Mouse (Mus musculus) thymus, postnatal 0 days (tissue): ENCODE data around the gene Galnt16. TPM values are rescaled to one million over a fixed set of nuclear protein-coding genes. Genes with fewer than 3 reads are reported as not detected.

Experiments
- DNase-seq: peaks from one replicate; pipeline ENCODE4 v3.0.0-alpha.2; 2015; ENCODE audit warnings: low spot score
- polyA plus RNA-seq: library from polyadenylated mRNA; unstranded; fragments of >200 nt; fragmentation: Nextera tagmentation; extraction: Ambion mirVana; gene quantifications from 2 replicates; pipeline ENCODE4 v1.2.1, GENCODE M21; 2015

Galnt16 gene
- polyA plus RNA-seq, 1 experiment from 2014 or later: 2.4 TPM

DNA sequence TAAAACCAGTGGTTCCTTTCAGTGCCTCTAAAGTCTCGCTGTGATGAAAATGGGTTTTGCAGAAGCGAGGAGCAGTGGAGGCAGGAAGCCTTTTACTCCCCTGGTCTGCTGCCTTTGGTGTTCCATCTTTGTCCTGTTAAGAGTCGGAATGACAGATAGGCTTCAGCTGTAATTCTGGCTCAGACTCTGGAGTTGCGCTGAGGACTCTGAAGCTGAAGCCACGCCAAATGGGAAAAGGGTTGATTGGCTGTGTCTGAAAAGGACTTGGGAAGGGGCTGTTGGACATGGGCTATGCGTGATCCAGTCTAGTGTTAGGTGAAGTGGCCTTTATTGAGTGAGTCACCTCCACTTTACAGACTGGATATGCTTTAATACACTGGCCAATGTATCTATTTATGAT, 12.6 kb downstream of the Galnt16 start:
- DNase-seq: no peak

DNA sequence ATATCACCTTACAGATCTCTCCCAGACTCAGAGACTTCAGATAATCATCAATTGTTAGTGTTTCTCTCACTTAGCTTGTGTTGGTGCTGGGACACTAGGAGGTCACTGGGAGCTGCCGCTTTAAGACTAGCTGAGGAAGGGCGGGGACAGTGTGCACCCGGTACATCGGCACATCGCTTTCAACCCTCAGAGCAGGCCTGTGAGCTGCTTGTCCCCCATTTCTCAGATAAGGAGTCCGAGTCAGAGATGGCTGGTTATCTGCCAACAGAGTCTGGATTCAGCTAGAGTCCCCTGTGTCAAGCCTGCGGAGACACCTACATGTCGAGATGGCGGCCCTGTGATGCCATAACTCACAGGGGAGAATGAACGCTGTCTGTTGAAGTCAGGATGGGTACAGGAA, 13.5 kb downstream of the Galnt16 start:
- no peak for DNase-seq

DNA sequence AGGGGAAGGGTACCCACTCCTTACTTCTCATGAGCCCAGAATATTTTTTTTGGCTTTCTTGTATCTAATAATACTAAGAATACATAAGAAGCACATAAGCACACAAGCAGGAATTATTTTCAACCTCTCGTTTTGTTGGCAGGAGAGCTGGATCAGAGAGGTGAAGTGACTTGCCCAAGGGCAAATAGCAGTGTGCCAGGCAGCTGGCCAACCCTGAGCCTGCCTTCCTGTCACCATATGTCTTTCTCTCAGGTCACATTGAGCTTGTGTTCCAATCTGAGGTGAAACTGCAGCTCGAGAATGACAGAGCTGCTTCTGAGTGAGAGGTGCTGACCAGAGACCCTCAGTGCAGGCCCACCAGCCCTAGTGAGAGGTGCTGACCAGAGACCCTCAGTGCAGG, 15.8 kb downstream of the Galnt16 start:
- no peak for DNase-seq

DNA sequence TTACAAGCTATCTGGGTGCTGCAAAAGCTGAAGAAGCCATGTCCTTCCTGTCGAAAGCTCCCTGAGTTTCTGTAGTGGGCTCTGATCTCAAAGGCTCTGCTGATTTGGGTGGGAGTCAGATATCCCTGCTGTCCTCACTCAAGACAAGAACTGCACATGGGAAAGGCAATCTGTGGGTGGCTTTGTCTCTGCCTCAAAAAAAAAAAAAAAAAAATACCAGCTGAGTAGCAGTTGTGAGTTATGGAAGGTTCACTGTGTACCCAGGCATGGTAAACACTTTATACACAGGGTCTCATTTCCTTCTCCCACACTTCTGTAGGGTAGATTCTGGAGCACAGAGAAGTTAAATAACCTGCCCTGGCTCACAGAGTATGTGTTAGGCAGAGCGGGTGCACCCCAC, 19.2 kb downstream of the Galnt16 start:
- DNase-seq: no peak

DNA sequence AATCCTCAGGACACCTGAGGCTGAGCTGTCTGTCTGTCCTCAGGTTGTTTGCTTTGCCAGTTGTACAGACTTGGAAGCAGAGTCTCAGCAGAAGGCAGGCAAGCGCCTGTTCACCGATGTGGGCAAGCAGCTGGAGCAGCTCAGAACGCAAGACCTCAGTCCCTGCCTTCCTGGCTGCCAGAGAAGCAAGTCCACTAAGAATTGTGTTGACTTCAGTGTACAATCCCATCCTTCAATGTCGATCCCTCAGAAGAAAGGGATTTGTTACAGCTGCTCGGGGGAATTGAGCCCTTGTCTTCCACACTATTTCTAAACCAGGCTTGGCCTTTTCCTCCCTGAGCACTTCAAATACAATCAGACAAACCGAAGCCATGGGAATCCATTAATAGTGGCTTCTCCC, 20.2 kb downstream of the Galnt16 start:
- no peak for DNase-seq

DNA sequence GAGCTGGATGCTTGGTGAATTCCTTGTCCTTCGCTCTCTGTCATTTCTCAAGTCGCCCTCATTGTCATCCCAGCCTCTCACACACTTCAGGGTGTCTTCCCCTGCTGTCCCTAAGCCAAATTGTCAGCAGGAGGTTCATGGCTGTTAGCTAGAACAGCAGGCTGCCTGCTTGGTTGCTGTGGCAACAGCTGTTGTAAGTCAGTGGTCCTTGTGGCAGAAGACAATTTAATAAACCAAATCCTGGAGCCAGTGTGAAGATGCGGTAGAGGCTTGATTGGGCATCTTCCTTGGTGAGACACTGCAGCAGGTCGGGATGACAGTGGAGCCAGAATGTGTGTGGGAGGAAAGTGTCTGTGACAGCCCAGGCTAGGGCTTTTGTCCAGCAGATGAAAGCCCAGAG, 27.2 kb downstream of the Galnt16 start:
- no peak for DNase-seq

DNA sequence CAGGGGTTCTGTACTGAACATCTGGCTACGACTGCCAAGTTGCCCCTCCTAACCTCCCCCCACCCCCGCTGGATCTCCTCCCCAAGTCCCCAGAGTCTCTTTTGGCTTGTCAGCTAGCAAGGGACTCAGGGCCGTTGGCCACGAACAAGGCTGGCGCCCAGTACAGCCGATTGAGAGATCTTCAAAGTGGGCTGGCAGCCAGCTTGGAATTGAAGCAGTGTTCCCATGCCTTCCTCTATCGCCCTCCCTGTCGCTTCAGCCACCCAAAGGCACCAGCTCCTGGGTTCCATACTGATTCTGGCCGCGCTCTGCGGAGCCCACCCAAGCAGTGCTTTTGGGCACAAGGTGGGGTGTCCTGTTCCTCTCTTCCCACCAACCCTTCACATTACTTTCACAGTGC, 31.6 kb downstream of the Galnt16 start:
- DNase-seq: no peak

DNA sequence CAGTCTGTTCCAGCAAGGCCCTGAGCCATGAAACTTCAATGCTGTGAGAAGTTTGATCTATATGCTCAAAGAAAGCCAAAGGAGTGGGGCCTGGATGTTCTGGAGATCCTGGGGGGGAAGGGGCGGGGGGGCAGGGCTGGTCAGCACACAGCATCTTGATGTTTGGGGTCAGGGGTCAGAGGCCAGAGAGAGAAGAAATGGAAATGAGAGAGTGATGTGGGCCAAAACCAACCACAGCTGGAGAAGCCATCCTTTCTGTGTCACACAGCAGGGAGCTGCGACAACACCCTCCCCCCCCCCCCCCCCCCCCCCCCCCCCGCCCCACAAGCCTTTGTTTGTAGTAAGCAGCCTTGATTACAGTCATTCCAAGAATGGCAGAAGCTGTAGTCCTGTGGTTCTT, 35.1 kb downstream of the Galnt16 start:
- DNase-seq: no peak

DNA sequence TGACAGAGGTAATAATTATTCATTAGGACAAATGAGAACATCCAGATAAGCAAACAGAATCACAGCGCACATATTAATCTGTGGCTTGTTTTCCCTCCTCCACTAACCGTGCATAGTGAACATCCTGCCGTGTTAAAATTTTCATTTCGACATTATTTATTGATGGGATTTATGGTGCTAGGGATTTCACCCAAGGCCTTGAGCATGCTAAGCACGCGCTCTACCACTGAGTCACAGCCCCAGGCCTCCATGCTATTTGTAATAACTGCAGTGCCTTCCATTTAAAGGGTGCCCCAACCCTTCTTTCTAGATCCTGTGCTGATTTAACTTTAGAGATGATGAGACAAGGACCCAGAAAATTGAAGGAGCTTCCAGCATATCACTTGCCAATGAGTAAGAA, 36.2 kb downstream of the Galnt16 start:
- no peak for DNase-seq

DNA sequence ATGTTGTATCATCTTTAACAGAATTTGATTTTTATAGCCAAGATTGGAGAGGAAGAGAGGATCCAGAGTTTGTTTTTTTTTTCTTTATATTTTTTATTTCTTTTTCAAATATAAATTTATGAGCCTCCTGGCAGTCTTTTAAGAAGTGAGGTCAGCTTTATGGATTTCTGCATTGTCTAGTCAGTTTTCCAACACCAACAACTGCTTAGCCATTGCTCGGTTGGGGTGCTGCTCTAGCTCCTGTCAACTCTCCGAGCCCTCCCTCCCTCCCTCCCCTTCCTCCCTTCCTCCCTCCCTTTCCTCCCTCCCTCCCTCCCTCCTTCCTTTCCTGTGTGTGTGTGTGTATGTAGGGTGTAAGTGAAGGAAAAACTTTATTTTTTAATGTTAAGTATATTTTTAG, 43.8 kb downstream of the Galnt16 start:
- DNase-seq: no peak

DNA sequence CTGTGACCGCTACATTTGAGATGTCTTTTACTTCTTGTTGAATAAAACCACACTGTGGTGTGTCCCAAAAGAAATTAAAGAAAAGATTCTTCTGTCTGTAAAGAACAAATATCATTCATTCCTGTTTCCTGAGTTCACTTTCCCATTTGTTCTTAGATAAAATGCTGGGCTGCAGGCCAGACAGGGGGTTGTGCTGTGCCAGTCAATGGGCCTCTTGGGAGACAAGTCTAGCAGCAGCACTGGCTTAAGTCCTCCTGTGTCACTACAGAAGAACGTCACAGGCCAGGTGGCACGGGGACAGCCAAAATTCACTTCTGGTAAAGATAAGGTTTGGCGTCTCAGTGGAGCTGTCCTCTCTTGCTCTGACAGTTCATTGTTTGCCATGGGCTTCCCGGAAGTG, 44.7 kb downstream of the Galnt16 start:
- DNase-seq: no peak

DNA sequence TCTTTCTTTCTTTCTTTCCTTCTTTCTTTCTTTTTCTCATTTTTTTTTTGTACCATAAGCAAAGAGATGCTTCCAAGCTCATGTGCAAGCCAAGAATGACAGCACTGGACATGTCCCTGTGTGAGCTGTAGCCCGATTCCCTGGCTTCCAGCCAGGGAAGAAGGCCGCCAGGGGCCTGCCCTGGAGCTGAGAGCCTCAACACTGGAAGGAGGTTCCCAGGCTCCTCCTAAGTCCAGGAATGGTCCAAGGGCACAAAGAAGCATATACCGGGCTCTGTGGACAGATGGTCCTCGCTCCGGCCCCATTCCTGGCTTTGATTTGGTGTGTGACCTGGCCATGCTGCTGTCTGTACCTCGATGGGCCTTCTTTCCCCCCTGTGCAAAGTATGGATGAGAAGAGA, 46.9 kb downstream of the Galnt16 start:
- no peak for DNase-seq

DNA sequence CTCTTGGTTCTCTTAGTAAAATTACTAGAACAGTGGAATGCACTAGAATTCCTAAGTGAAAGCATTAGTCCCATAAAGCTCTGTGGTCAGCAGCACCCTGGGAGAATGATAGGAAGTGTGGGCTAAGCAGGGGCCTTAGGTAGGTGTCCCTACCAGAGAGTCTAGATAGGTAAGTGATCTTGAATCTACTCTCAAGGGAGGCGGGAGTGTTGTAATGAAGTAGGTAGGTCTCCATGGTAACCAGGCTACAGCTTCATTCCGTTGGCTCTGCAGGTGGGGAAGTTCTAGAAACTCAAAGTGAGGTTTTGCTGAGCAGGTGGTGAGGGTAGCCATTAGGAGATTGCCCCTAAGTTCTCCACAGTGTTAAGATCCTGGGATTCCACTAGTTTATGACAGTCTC, 47.7 kb downstream of the Galnt16 start:
- DNase-seq: no peak

DNA sequence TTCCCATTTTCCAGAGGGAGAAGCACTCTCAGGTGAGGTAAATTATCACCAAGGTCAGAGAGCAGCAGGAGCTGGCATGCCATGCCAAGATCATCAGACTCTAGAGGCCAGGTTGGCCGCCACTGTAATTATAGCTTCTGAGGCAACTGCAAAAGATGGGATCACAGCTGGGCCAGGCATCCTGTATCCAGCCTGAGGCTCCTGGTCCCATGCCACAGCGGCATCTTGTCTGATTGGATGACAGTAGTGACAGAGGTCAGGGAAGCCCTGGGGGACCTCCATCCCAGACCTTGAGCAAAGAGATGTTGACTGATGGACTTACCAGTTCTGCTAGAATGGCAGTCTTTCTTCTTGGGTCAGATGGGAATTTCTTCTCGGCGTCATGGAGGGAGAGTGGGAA, 48.4 kb downstream of the Galnt16 start:
- no peak for DNase-seq

DNA sequence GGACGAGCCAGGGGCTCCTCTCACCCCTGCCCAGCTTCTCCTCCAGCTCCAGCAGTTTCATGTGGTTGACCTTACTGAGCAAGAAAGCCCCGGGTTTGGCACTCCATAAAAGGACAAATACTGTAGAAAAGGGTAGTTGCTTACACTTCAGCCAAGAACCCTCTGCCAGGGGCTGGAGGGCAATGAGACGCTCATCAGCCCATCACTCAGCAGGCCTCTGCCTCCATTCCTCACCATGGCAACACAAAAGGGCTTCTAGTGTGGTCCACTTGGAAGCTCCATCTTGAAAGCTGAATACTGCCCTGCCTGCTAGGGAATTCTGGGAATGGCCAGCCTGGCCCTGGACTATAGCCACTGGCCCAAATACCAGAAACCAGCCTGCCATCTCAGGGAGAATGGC, 49.3 kb downstream of the Galnt16 start:
- no peak for DNase-seq

DNA sequence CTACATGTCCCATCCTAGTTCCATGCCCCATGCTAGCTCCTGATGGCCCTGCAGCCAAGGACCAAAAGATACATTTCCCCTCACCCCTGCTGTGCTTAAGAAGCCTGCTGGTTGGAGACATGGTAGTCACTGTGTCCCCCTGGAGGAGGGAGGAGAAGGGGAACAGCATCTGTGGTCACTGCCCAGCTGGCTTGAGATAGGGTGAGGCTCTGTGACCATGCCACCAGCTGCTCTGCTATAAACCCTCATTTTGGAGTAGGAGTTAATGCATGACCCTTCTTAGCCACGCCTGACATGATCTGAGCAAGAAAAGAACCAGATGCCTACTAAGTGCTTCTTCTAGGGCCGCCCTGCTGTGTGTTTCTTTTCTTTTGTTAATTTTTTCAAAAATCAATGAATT, 51.5 kb downstream of the Galnt16 start:
- DNase-seq: no peak

DNA sequence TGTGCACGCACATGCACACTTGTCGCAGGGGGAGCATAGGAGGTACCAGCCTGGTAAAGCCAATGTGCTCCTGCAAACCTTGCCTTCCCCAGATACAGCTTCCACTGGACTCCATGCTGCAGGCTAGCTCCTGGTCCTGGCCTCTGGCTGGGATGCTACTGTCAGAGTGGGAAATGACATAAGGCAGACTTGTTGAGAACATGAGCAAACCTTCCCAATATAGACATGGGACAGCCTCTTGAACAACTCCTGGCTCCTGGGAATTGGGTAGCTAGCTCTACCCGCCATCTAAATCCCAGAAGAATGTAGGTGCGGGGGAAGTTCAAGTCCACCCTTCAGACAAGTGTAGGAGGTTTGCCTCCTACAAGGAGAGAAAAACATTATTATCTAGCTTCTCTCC, 56.2 kb downstream of the Galnt16 start:
- DNase-seq: no peak

DNA sequence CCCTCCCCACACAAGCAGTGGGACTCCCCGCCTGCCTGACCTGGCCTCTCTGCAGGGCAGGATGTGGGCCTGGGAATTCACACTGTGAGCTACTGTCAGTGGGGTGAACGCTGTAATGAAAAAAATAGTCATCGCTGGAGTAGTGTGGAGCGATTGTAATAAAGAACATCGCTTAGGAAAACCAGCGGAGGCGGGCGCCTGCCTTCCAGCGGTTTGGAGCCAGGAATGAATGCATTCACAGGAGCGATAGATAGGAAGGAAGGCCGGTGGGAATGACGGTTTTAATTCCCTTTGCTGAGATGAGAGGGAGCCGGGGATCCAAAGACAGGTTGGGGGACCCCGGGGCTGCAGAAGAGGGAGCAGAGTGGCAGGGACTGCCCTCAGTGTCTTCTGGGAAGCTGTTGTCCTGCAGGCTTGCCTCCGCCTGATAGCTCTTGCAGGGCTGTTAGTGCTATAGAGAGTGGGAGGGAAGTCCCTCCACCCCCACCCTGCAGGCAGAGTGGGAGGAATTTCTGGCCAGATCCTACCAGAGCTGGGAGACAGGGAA, 56.8 kb downstream of the Galnt16 start:
- DNase-seq: no peak

DNA sequence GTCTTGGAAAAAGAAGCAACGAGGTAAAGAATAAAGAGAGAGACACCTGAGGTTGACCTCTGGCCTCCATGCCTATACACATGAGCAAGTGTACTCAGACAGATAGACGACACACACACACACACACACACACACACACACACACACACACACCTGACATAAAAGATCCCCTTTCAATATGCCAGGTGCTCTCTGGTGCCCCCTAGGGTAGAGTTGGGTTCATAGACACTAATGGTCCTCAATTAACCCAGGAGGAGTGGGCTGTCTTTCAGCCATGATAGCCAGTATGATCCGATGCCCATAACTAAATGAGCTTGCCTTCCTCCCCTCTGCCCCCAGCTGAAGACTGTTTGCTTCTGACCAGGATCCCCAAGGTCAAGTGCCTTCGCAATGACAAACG, 59.0 kb downstream of the Galnt16 start:
- peak; percentile 37 for DNase-seq

DNA sequence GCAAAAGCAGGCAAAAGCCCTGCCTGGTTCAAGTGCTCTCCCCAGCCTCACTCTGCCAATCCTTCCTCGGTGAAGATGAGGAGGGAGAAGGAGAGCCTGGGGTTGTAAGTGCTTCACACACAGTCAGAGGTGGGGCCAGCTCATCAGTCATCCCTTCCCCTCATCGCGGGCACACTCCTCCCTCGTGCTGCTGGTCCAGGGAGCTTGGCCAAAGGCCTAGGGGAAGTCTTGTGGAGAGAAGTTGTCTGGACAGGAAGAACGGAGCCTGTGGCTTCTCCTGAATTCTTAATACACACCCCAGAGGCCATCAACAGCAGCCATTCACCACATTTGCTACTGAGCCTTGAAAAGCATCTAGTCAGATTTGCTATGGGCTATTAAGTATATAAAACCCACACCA, 63.3 kb downstream of the Galnt16 start:
- no peak for DNase-seq

DNA sequence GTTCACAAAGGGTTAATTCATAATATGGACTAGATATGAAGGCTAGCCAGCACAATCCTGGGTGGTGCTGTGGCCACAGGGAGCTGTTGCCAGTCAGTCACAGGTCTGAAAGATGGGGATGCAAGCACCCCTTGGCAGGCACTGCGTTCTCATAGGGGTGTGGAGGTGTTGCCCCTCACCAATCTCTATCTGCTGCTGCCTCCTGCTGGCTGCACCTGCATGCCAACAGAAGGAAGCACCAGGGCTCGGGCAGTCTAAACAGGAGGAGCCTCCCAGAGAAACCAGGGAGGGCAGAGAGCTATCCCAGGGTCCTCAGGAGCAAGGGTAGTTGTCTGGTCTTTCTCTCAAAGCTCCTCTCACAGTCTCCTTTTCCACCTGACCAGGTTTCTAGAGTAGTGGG, 66.9 kb downstream of the Galnt16 start:
- DNase-seq: peak; percentile 4

DNA sequence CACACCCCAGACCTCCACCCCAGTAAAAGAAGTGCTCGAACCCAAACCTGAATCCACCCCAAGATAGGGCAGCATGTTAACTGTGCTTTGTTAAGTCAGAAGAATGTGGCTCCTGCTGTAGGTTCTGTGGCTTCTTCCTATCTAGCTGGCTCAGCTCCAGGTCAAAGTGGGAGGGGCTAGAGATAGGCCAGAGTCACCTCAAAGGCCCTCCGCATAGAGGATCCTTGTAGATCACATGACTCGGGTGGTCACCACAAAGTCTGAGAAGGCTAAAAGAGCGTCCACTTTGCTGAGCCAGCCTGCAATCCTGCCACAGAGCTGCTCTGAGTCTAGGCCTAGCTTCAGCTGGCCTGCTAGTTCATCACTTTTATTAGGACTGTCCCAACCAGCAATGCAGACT, 76.1 kb downstream of the Galnt16 start:
- no peak for DNase-seq

DNA sequence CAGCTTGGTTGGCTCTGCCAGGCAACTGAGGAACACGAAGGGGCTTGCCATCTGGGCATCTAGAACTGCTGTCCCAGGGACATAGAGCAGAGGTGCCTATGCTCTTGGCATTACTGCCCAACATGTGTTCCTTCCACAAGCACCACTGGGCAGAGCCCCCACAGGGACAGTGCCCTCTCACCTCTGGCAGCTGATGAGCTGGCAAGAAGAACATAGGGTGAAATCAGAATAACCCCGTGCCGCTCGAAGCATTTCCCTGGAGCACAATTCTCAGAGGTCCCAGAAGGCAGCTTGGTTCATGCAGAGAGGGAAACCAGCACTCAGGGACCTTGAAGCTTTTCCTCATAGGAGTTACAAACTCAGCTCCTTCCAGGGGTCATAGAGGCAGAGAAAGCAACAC, 76.7 kb downstream of the Galnt16 start:
- no peak for DNase-seq

DNA sequence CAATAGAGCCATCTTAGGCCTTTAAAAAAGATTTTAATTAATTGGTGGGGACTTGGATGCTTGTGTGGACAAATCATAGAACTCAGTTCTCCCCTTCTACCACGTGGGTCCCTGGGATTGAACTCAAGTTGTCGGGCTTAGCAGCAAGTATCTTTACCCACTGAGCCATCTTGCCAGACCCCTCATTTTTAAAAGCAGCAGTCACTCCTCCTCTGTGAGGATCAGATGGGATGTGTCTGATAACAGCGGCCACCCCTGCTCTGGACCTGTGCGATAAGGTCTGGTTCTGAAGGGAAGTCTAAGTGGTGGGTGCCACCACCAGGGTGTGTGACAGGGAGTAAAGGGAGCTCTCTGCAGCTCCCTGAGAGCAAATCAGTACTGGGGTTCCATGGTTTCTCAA, 77.5 kb downstream of the Galnt16 start:
- DNase-seq: no peak
